Mouse (Mus musculus) kidney, adult 11 months (tissue): ENCODE data around the gene Lin28b.

Source experiments
- DNase-seq: peaks from one replicate; pipeline ENCODE4 v3.0.0; 2022

The Lin28b gene

DNA sequence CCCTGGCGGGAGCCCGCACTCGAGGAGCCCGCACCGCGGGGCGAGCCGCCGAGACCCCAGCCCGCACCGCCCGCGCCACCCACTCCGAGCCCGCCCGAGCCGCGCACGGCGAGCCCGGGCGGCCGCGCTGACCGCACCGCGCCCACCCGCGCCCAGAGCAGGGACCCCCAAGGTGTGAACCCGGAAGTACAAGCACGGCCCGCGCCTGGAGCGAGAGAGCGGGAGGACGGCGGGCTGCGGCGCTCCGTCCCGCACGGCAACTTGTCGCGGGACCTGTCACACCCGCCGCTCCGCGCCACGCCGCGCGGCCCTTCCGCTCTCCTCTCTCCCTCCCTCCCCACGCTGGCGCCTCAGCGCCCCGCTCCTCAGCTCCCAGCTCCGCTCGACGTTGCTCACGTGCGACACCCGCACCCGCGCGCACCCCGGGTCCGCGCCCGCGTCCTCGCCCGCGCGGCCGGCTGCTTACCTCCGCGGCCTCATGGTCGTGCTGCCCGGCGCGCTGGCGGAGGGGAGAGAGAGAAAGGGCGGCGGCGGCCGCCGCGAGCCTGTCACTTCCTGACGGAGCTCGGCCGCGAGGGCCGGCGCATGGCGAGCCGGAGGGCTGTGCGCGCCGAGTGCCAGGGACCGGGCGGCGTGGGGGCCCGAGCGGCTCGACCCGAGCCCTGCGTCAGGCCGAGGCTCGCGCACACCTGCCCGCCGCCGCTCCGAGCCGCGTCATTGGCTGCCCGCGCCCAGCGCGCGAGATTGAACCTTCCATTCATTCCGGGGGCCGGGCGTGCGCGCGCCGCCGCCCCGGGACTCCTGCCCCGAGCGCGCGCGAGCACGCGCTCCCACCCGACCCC, at the start of gene Lin28b:
Gene Lin28b, minus strand, starts transcription at position 635 of the 842 bp plus-strand sequence.
- no peak for DNase-seq

DNA sequence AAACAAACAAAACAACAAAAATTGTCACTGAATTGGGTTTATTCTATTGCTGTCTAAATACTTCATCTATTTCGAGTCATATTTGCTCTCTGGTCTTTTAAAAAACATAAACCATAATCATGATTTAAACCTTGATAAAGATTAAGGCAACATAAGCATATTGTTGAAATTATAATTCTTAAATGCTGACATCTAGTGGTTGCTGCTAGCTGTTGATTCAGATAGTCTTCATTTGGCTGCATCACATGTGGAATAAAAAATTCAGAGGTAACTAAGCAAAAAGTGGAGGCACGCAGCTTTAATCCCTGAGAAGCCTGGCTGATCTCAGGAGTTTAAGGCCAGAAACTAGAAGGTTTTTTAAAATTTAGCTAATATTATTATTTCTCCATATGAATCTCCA, 25.6 kb upstream of the Lin28b start:
- DNase-seq = no peak

DNA sequence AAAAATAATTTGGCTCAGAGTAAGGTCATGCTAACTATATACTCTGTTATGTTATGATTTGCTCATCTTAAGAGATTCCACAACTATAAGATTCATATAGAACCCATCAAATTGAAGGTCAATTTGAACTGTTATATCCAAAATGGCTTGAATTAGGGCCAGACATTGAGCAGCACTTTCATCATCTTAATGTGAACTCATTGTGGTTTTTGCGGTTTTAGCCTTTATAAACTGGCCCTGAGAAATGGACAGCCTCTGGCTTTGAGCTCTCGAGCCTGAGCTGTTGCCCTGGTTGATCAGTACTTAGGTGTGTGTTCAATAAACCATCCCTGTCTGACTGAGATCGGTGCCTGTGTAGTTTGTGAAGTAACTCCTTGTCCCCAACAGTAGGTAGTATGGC, 24.5 kb upstream of the Lin28b start:
- no peak for DNase-seq

DNA sequence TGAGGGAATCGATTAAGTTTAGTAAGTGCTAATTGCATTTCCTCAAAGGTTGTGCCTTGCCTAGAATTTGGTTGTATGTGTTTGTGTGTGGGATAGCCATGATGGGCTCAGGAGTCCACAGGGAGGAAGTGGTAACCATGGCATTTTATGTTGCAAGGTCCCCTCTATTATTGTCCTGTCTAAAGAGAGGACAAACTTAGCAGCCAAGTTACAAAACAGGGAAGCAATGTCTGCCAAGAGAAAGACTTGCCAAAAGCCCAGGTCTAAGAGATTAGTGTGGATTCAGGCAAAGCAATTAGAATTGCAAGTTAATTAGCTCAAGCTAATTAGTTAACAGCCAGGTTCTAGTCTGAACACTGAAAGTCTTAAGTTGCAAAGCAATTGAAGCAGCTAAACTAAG, 14.1 kb upstream of the Lin28b start:
- no peak for DNase-seq

DNA sequence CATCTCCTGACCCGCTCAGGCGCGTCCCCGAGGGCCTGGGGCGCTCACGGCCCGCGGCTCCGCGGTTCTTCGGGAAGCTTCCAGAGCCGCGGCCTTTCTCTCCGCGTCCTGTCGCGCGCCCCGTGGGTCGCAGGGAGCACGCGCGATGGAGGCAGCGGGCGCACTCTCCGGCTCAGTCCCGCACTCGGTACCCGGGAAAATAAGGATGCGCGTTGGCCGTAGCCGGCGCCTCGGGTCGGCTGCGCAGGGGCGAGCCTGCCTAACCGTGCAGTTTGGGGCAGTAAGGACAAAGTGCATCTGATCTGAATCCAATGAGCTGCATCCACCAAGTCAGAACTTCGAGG, 380 bp upstream of the Lin28b start:
- no peak for DNase-seq

DNA sequence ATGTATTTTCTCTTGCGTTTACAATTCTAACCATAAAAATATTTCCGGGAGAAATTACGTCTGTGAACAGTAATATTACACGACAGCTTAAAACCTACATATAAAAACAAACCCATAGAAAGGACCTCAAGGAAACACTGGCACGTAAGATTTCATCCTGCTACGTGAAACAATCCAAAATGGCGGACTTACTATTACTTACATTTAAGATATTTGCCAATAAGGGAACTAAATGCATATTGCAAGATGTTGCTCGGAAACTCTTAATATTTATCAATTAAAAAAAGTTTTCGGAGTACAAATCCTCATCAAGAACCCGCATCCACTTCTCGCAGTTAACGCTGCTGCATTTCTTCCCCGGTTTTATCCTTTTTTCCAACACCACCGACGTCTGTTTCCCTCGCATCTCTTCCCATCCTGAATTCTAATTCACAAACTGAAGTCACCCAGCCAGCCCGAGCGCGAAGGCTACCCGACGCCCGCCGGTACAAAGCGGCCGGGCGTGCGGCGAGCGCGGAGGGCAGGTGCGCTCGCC, 902 bp downstream of the Lin28b start:
- DNase-seq = no peak

DNA sequence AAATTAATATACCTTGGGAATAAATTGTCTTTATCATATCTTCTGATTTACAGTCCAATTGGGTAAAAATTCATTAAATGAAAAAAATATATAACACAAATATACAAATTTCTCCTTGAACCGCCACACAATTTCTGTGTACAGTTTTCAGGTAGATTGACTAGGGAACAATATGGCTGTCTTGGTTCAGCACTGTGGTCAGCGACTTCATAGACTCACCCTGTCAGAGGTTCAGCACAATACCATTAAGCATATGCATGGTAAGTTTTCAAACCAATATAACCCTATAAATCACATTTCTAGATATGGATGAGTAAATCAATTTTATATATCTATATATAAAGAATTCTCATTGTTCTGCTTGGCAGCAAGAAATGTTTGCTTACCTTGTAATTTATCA, 3.0 kb downstream of the Lin28b start:
- DNase-seq = no peak

DNA sequence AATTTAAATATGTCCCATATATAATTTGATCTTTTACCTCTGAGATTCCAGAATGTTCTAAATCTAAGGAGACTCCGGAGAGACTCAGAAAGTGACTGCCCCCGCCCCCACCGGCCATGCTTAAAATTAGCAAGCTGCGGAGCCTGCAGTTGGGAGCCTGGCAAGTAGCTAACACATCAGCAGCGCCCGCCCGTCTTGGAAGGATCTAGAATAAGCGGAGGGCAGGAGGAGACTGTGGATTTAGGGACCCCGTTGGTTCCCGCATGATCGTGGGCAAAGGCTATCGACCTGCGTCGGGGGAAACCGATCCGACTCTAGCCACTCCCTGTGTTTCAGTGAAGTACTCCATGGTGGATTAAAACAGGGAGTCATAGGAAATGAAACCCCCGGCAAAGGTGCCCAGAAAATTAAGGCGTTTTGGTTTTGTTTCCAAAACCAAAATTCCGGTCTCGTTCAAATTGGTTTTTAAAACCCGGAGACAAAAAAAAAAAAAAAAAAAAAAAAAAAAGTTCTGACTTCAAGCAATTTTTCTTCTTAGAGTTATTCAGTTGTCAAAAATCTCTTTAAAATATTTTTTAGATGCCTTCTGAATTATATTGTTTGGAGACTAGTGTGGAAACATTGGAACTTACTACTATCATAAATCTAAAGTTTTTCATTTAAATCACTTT, 12.4 kb downstream of the Lin28b start:
- no peak for DNase-seq

DNA sequence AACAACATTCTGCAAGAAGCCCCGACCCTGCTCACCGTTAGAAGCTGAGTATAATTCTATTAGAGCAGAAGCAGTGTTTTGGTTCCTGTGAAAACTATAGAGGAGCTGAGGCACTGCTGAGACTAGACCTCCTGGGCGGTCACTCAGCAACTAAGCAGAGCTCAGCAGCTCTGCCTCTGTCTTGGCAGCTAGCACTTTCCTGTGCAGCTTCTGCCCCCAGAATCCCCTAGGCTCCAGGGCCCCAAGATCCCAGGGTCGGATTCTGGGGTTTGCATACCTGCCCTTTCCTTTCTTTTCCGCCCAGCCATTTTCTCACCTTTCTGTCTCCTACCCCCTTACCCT, 13.1 kb downstream of the Lin28b start:
- DNase-seq = no peak

DNA sequence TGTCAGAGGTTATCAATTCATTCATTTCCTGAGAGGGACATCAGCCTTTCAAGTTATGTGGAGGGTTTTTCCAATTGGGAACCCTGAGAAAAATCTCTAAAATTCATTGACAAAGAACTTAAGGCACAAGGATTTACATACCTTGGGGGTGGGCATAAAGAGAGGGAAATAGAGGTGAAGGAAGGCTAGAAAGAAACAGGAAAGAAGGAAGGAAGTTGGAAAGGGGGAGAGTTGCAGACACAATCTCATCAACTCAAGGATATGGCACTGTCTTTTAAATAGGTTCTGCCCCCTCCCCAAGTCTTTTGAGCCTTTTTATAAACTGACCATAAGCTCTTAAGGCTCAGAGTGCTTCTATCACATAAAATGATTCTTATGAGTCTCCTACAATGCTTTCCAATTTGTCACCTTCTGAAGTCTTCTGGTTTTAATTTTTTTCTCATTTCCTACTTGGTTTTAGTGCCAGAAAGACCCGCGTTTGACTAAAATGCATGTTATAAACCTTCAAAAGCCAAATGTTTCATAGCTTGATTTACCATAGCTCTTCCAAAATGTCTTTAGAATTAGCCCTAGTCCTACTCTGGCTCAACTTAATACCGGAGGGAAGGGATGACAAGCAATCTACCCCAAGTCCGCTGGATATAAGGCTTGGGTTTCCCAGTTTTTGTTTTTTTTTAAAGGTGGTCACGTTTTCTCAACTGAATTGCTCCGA, 13.6 kb downstream of the Lin28b start:
- DNase-seq = no peak

DNA sequence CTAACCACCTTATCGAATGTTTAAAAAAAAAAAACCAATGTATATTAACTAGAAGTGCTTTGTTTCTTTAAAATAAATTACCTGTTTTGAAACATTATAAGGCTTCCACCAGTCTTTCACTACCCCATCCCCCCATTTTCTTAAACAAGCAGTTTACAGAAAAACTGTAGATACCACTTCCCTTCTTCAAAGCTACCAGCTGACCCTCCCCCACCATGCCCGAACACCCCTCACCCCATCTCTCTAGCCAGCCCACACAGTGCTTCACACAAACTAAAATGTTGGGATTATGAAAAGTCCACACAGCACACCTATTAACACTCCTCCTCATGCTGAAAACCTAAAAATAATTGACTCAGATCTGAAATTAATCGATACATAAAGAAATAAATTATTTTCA, 14.9 kb downstream of the Lin28b start:
- DNase-seq = no peak

DNA sequence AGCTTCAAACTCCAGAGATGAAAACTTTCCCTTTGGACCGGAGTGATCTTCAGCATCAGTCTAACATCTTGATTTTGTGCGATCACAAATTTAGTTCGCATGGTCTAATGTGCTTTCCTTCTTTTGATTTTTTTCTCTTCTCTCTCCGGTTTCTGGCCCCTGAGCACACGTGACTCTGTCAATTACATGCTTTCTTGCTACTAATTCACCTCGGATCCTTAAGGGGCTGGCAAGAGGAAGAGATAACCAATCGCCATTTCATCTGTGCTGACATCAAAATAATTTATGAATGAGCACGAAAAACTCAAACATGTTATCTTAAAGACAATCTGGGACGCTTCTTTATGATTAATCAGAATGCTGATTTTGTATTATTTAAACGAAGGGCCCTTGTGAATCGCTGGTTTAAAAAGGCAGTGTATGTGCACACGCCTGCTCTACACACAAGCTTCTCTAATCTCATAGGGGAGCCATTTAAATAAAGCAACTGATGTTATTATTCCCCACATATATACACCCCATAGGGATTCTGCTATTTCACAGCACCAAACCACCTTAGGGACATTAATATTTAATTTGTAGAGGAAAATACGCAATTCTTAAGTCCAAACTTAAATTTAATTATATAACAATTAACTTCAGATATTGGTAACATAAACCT, 16.0 kb downstream of the Lin28b start:
- DNase-seq = no peak

DNA sequence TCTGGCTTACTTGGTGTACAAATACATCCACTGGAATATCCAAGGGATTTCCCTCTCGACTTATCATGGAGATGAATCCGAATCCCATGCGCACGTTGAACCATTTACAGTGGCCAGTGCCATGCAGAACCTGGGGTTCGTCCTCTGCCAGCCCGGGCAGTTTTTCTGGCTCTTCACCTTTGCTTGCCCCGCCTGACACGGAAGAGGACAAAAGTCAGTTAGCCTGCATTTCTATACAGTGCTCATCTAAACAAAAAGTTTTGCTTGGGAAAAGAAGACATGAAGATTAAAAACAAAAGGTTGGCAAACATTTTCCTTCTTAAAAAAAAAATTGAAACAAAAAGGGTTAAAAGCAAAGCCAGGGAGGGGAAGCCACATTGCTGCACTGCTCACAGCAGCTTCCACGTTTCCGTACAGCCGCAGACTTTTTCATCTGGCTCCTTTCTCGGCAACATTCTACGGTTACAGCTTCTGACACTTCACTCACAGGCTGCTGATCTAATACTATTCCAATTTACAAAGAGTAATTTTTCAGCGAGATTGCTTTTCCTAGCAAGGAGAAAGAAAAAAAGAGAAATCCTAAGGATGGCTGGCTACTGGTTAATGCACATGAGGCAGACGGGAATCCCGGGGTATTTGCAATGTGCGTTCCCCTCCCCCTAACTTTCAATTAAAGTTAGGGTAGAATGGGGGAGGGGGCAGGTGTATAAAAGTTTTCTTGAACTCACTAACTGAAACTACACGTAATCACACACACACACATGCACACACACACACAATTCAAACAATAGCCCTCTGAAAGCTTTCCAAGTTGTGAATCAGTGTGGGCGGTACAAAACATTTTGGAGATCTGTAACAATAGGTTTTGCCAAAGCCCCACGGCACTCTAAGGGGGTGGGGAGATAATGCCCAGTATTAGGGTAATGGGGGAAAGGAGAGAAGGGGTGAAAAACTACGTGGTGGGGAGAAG, 16.9 kb downstream of the Lin28b start:
- DNase-seq = no peak

DNA sequence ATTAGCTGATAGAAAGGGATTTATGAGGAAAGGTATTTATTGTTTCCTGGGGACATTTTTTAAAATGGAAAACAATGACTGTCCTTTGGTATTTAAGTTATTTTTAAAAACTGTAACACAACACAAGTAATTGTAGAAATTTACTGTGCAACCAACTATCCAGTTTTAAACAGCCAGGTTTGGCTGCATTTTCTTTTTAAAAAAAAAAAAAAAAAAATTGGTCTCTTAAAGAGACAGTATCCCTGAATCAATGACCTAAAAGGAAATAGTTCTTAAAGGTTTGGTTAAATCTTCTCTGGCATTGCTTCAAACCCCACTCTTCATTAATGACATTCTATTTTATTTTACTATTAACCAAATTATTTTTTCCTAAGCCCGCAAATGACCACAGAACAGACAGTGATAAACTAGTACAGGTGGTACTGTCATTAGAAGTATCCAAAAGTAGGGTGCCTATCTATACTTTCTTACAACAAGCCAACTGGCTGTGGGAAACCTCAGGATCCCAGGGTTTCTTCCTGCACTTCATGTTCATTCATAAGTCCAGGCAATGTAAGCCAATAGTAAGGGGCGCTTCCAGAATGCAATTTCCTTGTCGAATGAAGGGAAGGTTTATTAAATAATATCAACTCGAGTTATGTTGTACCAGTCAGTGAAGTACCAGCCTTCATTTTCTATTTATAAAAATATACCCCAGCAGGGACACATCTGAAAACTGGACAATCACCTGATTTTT, 17.8 kb downstream of the Lin28b start:
- DNase-seq = no peak

DNA sequence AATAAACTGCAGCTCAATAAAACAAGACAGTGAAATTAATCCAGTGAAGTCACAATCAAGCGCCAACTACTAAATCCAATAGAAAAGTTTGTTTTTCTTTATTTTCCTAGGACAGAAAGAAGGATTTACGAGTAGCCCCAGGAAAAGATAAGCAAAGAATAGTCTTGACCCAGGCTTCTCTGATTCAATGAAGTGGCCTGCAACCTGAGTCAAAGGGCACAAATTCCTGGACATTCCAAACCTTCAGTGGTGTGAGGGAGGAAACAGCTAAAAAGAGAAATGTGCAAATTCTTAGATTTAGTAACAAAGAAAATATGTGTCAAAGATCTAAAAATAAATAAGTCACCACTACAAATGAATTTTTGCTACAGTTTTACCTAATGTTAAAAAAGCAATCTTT, 27.6 kb downstream of the Lin28b start:
- DNase-seq = no peak

DNA sequence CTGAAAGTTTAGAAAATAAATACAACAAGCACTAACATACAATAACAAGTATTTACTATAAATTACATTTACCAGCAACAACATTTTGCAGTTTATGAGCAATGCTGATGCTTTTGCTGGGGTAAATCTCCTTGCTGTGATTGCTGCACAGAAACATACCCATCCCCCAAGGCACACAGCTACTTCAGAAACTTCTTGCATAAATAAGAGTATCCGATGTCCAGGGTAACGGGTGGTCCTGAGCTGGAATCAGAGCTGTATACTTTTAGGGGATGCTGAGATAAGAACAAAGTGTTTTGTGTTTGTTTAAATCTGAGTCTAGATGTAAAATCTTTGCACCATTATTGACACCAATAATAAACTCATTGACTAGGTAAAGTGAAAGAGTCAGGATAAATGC, 28.1 kb downstream of the Lin28b start:
- DNase-seq = no peak

DNA sequence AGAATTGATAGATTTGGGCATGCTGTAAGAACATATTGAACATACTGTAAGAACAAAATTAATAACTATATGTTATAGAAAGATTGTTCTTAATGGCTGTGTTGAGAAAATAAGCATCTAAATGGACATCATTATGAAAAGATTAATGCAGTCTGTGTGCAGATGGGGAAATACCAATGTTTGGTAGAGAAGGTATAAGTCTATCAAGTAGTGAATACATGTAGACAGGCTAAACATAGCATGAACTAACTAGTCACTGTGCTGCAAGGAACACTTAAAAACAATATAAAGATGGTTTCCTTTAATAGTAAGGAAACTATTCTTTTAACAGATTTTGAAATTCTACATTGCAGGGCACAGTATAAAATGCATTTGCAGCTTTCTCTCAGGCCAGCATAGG, 39.6 kb downstream of the Lin28b start:
- no peak for DNase-seq

DNA sequence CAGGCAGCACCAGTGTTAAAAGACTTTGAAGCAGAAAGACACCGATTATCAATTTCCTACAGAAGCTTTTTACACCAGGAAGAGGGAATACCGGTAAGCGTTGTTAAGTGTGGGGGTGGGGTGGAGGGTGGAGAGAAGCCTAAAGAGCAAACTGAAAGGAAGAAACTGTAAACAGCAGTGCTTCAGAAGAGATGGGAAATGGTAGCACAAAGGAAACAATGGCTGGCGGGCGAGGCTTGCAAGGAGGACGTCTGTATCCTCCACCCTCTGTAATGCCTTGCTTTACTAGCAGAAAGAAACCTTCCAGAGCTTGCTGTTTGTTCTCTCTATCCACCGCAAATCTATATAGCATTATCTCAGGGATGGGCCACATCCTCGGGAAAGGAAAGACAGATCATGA, 40.0 kb downstream of the Lin28b start:
- DNase-seq = no peak

DNA sequence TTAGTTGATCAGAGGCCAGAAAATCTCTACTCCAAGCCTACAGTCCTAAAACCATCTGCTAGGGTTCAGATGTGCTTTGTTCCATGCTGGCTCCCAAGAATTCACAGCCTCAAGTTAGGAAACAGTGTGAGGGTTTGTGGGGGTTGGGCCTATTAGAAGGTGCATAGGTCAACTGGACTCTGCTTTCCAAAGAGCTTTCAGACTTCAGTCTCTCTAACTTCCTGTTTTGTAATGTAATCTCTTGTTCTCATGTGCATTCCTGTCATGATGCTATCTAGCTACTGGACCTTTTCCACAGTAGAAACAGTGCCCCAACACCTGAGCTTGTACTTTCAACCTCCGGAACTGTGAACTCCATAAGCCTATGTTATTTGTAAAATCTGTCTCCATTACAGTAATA, 63.8 kb downstream of the Lin28b start:
- DNase-seq = no peak

DNA sequence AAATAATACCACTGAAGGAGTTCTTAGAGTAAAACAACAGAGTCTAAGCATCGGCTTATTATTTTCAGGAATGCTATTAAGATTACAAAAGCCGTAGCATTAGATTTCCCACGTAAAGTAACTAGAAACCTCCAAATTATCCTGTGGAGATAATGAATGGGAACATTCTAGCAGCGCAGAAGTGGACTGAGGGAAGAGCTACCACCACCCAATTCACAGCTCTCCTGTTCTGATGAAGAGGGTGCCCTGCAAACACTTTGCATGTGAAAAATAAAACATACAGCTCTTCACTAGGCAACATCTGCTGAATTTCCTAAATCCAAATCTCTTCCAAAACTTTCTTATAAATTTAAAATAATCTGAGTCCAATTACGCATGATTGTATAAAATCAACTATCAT, 74.1 kb downstream of the Lin28b start:
- DNase-seq = no peak

DNA sequence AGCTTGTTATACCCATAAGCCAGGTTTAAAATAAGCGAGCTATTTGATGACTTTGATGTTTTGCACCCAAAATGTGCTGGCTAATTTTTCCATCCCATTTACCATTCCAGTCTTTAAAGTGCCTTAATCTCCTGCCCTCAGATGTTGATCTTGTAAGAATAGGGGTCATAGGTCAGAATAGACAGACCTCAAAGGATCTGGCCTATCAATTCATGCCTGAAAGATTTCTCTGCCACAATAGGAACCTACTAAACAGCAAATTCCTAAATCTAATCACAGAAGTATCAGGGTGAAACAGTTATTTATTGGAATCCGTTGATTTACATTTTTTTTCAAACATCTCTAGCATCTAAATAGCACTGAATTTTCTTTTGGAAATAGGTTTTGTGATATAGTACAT, 74.5 kb downstream of the Lin28b start:
- no peak for DNase-seq
